Mouse (Mus musculus): ENCODE data around the gene Dnmt3c. TPM values are rescaled to one million over a fixed set of nuclear protein-coding genes. Genes with fewer than 3 reads are reported as not detected.
"Not testable (repeated sequence)": the region's sequence is repeated elsewhere in the genome, so short reads cannot be mapped to it uniquely, and the experiment has no call there.

Gene Dnmt3c
- polyA plus RNA-seq, 1 experiment: 0.07 TPM

- no peaks in the 10 kb centered on the region for H3K4me1 ChIP-seq (ENCODE audit: control insufficient read depth, insufficient read depth, insufficient read length)
- peaks cover 5% of the 10 kb centered on the region for H3K36me3 ChIP-seq (ENCODE audit: control insufficient read depth, insufficient read depth, low read length)
- 86% methylated on average over 7 of the region's 7 CpGs for WGBS
- H3K27me3 ChIP-seq (ENCODE audit: control insufficient read depth, insufficient read depth, low read length): no peaks in the 10 kb centered on the region
- H3K4me3 ChIP-seq (ENCODE audit: extremely low read depth, insufficient read depth, insufficient read length): no peak overlapping the region
- TF ChIP-seq CTCF (IDR thresholded peaks at IDR 0.05; ENCODE audit: extremely low read depth, insufficient read depth, insufficient read length, insufficient replicate concordance) (no peak), POLR2A (IDR thresholded peaks at IDR 0.05; ENCODE audit: low read depth, low read length) (no peak)
- DNase-seq (ENCODE audit: low read depth in 1 of 2, low spot score in 2 of 2): no peak
- no peak overlapping the region for H3K27ac ChIP-seq (ENCODE audit: insufficient read depth, low read length)
Measured at GRCm38 (mm10) chr2:153677550-153677949, 18.9 kb upstream of the Dnmt3c start.

DNA sequence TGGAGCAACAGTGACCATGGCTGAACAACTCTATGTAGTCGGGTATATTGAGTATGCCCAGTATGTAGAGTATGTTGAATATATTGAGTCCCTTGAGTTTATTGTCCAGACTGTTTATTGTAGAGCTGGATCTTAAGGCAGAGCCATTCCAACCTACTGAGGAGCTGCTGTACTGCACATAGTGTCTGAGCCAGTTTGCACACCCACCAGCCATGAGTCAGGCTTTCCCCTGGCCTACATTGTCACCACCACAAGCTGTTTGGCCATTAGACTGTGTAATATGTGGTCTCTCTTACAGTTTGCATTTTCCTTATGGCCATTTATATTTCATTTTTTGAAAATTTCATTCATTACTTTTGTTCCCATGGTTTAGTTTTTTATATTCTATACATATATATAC, 16.5 kb upstream of the Dnmt3c start:
- no peaks in the 10 kb centered on the region for H3K4me1 ChIP-seq (ENCODE audit: control insufficient read depth, insufficient read depth, insufficient read length)

DNA sequence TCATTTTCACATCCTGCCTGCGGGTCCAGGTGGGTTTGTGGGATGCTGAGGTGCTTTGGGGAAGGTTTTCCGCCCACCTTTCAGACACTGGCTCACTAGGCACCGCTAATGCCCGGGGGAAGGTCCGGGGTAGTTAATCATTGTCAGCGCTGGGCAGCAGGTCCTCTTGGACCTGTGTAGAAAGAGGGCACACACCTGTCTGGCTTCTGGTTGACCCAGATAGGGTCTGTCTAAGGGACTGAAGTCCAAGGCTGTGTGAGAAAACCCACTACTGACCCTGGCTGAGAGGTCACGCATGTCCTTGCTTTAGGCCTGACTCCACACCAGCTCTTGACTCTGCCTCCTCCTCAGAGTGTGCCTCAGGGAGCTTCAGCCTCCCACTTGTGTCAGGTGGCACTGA, 3.0 kb upstream of the Dnmt3c start:
- H3K4me1 ChIP-seq (ENCODE audit: control insufficient read depth, insufficient read depth, insufficient read length); H3K36me3 ChIP-seq (ENCODE audit: control insufficient read depth, insufficient read depth, low read length); H3K4me3 ChIP-seq (ENCODE audit: extremely low read depth, insufficient read depth, insufficient read length); H3K27ac ChIP-seq (ENCODE audit: insufficient read depth, low read length); H3K27me3 ChIP-seq (ENCODE audit: control insufficient read depth, insufficient read depth, low read length); DNase-seq (ENCODE audit: low read depth in 1 of 2, low spot score in 2 of 2): not testable (repeated sequence)
- WGBS: 86% methylated on average over 7 of the region's 7 CpGs

More for the DNA sequence above, 16.5 kb upstream of the Dnmt3c start:
- 92% methylated on average over 1 of the region's 1 CpGs for WGBS
- no peak for TF ChIP-seq POLR2A (IDR thresholded peaks at IDR 0.05; ENCODE audit: low read depth, low read length)
- TF ChIP-seq CTCF (IDR thresholded peaks at IDR 0.05; ENCODE audit: extremely low read depth, insufficient read depth, insufficient read length, insufficient replicate concordance): no peak
- Histone ChIP-seq H3K4me3 (ENCODE audit: extremely low read depth, insufficient read depth, insufficient read length) (no peak overlapping the region), H3K27me3 (ENCODE audit: control insufficient read depth, insufficient read depth, low read length) (no peaks in the 10 kb centered on the region), H3K27ac (ENCODE audit: insufficient read depth, low read length) (no peak overlapping the region), H3K36me3 (ENCODE audit: control insufficient read depth, insufficient read depth, low read length) (peaks cover 3% of the 10 kb centered on the region)
- no peak for DNase-seq (ENCODE audit: low read depth in 1 of 2, low spot score in 2 of 2)

GRCm38 (mm10) chr2:153694462-153695085, 1.9 kb upstream of the Dnmt3c start:
- H3K27ac ChIP-seq (ENCODE audit: insufficient read depth, low read length): no peak overlapping the region
- TF ChIP-seq POLR2A (IDR thresholded peaks at IDR 0.05; ENCODE audit: low read depth, low read length) (no peak), CTCF (IDR thresholded peaks at IDR 0.05; ENCODE audit: extremely low read depth, insufficient read depth, insufficient read length, insufficient replicate concordance) (peak; percentile 81; the same call in 1 of the 2 replicates)
- H3K36me3 ChIP-seq (ENCODE audit: control insufficient read depth, insufficient read depth, low read length): no peaks in the 10 kb centered on the region
- peak; percentile 19 to 57 for DNase-seq (ENCODE audit: low read depth in 1 of 2, low spot score in 2 of 2)
- no peaks in the 10 kb centered on the region for H3K27me3 ChIP-seq (ENCODE audit: control insufficient read depth, insufficient read depth, low read length)
- H3K4me3 ChIP-seq (ENCODE audit: extremely low read depth, insufficient read depth, insufficient read length): no peak overlapping the region
- no peaks in the 10 kb centered on the region for H3K4me1 ChIP-seq (ENCODE audit: control insufficient read depth, insufficient read depth, insufficient read length)
- 60% methylated on average over 19 of the region's 19 CpGs for WGBS

- TF ChIP-seq CTCF (IDR thresholded peaks at IDR 0.05; ENCODE audit: extremely low read depth, insufficient read depth, insufficient read length, insufficient replicate concordance) (no peak), POLR2A (IDR thresholded peaks at IDR 0.05; ENCODE audit: low read depth, low read length) (no peak)
- WGBS: 74% methylated on average over 6 of the region's 6 CpGs
- no peaks in the 10 kb centered on the region for H3K27me3 ChIP-seq (ENCODE audit: control insufficient read depth, insufficient read depth, low read length)
- H3K4me3 ChIP-seq (ENCODE audit: extremely low read depth, insufficient read depth, insufficient read length): no peak overlapping the region
- H3K4me1 ChIP-seq (ENCODE audit: control insufficient read depth, insufficient read depth, insufficient read length): no peaks in the 10 kb centered on the region
- DNase-seq (ENCODE audit: low read depth in 1 of 2, low spot score in 2 of 2): no peak
- no peaks in the 10 kb centered on the region for H3K36me3 ChIP-seq (ENCODE audit: control insufficient read depth, insufficient read depth, low read length)
- H3K27ac ChIP-seq (ENCODE audit: insufficient read depth, low read length): no peak overlapping the region
Measured at GRCm38 (mm10) chr2:153703389-153703788, 6.9 kb downstream of the Dnmt3c start.

- Histone ChIP-seq H3K27me3 (ENCODE audit: control insufficient read depth, insufficient read depth, low read length) (no peaks in the 10 kb centered on the region), H3K36me3 (ENCODE audit: control insufficient read depth, insufficient read depth, low read length) (no peaks in the 10 kb centered on the region), H3K27ac (ENCODE audit: insufficient read depth, low read length) (no peak overlapping the region), H3K4me1 (ENCODE audit: control insufficient read depth, insufficient read depth, insufficient read length) (no peaks in the 10 kb centered on the region), H3K4me3 (ENCODE audit: extremely low read depth, insufficient read depth, insufficient read length) (no peak overlapping the region)
- peak; percentile 43; the same call in 1 of the 2 replicates for TF ChIP-seq CTCF (IDR thresholded peaks at IDR 0.05; ENCODE audit: extremely low read depth, insufficient read depth, insufficient read length, insufficient replicate concordance)
- TF ChIP-seq POLR2A (IDR thresholded peaks at IDR 0.05; ENCODE audit: low read depth, low read length): no peak
- no peak for DNase-seq (ENCODE audit: low read depth in 1 of 2, low spot score in 2 of 2)
- 49% methylated on average over 8 of the region's 8 CpGs for WGBS
Measured at GRCm38 (mm10) chr2:153710701-153711330, 14.4 kb downstream of the Dnmt3c start.

- H3K27ac ChIP-seq (ENCODE audit: insufficient read depth, low read length): no peak overlapping the region
- DNase-seq (ENCODE audit: low read depth in 1 of 2, low spot score in 2 of 2): no peak
- no peaks in the 10 kb centered on the region for H3K36me3 ChIP-seq (ENCODE audit: control insufficient read depth, insufficient read depth, low read length)
Measured at GRCm38 (mm10) chr2:153712646-153713091, 16.2 kb downstream of the Dnmt3c start.

More at GRCm38 (mm10) chr2:153712646-153713091, 16.2 kb downstream of the Dnmt3c start:
- WGBS: 85% methylated on average over 3 of the region's 3 CpGs
- TF ChIP-seq POLR2A (IDR thresholded peaks at IDR 0.05; ENCODE audit: low read depth, low read length): no peak
- TF ChIP-seq CTCF (IDR thresholded peaks at IDR 0.05; ENCODE audit: extremely low read depth, insufficient read depth, insufficient read length, insufficient replicate concordance): no peak
- H3K4me1 ChIP-seq (ENCODE audit: control insufficient read depth, insufficient read depth, insufficient read length): no peaks in the 10 kb centered on the region
- no peak overlapping the region for H3K4me3 ChIP-seq (ENCODE audit: extremely low read depth, insufficient read depth, insufficient read length)
- no peaks in the 10 kb centered on the region for H3K27me3 ChIP-seq (ENCODE audit: control insufficient read depth, insufficient read depth, low read length)

Measured in spleen, adult 2 months (tissue).